Mouse (Mus musculus) left cerebral cortex, postnatal 10 days (tissue): ENCODE data around the gene Ncor2. TPM values are rescaled to one million over a fixed set of nuclear protein-coding genes. Genes with fewer than 3 reads are reported as not detected.

Source experiments
- DNase-seq, 2 experiments: peaks; one replicate each; pipeline ENCODE4 v3.0.0; 2021 to 2022; ENCODE audit warnings: low spot score in 2 of 2, mixed read lengths in 1 of 2; ENCODE audit errors: extremely low spot score in 1 of 2
- intact Hi-C: fragments of 180-260 bp; cut with DNase I; formaldehyde crosslinking; loops from one replicate; pipeline ENCODE4 v1.15.1; 2025
- total RNA-seq, 2 experiments: library from RNA; stranded (reverse); gene quantifications; 2 replicates each; pipeline ENCODE4 v1.2.3; 2021

Gene Ncor2
- total RNA-seq, 2 experiments from 2014 or later, result 131 to 146 TPM

- no peak for DNase-seq
- intact Hi-C loops, result no loop called here
Observed at GRCm38 (mm10) chr5:125156418-125157205, 22.4 kb downstream of the Ncor2 start.

DNA sequence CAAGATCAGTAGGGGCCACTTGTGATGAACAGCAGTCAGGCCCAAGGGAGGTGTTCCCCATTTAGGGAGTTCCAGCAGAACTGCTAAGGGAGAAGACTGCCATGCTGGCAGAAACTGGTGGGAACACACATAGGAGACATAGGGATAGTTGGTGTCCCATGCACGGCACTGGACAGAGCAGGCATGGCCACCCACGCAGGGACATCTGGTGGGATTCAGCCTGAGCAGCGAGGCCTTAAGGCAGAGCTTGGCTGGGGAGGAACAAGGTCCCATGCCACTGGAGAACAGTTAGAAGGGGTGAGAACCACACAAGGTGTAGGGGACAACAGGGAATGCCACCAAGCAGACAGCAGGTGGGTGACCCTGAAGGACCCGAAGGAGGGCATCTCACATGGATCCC is 23.6 kb downstream of the Ncor2 start:
- no peak for DNase-seq
- intact Hi-C loops, result no loop called here

- intact Hi-C loops, result no loop called here
- no peak for DNase-seq
Observed at GRCm38 (mm10) chr5:125154989-125155388, 24.0 kb downstream of the Ncor2 start.

- intact Hi-C loops, result no loop called here
Observed at GRCm38 (mm10) chr5:125154178-125154577, 24.8 kb downstream of the Ncor2 start.

DNA sequence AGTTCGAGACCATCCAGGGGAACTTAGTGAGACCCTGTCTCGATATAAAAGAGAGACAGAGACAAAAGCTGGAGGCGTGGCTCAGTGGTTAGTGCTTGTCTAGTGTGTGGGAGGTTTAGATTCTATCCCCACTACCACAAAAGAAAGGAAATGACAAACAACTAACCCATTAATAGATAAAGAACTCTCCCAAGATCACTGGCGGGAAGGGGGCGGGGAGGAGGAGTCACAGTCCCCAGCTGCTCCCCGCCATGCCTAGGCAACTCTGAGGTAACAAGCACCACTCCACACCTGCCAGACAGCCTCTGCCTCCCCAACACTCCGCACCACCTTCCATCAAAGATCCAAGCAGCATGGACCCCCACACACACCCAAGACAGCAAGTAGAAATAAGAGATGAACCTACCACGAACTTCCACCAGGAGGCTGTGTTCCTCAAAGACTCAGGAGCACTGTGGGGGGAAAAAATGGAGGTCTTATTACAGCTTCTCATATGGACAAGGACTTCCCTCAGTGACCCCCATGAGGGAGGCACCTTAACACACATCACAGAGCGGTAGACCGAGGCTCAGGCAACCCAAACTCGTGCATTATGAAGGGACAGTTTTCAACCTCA is 25.7 kb downstream of the Ncor2 start:
- no peak for DNase-seq
- intact Hi-C loops, result no loop called here

More at GRCm38 (mm10) chr5:125154178-125154577, 24.8 kb downstream of the Ncor2 start:
- no peak for DNase-seq

GRCm38 (mm10) chr5:125151872-125152534 is 27.0 kb downstream of the Ncor2 start:
- intact Hi-C loops, result no loop called here
- DNase-seq, result peak in 1 of 2 experiments; percentile 67

DNA sequence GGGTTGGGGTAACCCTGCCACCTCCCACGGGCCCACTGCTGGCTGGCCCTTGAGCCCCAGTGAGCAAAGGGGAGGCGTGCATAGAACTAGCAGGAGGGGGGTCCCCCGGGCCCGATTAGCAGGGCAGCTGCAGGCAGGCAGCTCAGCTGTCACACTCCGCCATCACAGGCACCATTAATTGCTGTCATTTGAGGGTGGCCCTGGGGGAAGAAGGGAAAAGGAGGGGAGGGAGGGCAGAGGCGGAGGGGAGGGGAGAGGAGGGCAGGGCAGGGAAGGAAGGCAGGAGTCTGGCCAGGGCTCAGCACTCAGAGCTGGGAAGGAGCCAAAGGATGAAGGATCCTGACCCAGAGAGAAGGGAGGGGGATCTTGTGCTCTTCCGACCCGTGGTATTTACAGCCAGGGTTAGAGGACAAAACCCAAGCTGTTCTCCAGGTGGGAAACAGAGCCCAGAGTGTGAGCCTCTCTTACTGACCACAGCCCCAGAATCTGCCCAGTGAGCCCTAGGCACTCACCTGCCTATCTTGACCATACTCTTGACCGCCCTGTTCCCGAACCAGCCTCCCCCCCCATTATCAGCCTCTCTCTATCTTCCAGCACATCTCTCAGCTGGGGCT is 28.0 kb downstream of the Ncor2 start:
- intact Hi-C loops, result no loop called here
- DNase-seq, result peak in 1 of 2 experiments; percentile 57

DNA sequence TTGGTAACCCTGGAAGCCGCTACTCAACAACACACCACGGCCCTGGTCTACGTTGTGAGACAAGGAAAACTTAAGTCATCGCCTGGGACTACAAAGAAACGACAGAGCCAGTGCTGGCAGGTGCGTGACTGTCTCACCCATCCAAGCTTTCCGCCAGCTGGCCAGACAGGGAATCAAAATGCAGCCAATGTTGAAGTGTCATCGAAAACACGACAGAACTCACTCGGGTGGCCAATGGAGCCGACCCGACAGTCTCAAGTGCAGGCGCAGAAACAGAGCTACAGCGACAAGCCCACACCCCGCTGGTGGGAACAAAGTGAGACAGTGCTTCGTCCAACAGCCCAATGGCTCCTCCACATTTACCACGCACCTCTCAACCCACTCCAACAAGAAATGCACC is 29.9 kb downstream of the Ncor2 start:
- DNase-seq, result no peak
- intact Hi-C loops, result no loop called here

- no peak for DNase-seq
- intact Hi-C loops, result no loop called here
Observed at GRCm38 (mm10) chr5:125148686-125149085, 30.3 kb downstream of the Ncor2 start.

GRCm38 (mm10) chr5:125148173-125148572 is 30.8 kb downstream of the Ncor2 start:
- DNase-seq, result no peak
- intact Hi-C loops, result no loop called here

- intact Hi-C loops, result no loop called here
- DNase-seq, result no peak
Observed at GRCm38 (mm10) chr5:125147124-125147523, 31.9 kb downstream of the Ncor2 start.

GRCm38 (mm10) chr5:125143114-125143872 is 35.7 kb downstream of the Ncor2 start:
- no peak for DNase-seq
- intact Hi-C loops, result loop anchor here (5.0 kb wide), 1 partner anchor 34 kb away; the partner anchor contains the start of gene Ncor2

DNA sequence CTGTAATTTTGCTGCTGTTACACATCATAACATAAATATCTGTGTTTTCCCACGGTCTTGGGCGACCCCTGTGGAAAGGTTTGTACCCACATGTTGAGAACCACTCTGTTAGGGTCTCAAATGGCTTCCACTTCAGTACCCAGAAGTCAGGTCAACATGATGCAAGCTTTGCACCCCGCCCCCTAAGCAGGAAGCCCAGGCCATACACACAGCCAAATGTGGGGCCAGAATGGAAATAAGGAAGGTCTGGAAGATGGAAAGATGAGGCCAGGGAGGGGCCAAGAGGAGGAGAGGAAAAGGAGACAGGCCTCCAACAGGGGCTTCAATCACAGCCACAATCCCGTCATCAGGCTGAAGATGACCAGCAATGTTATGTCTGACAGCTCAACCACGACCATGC is 37.1 kb downstream of the Ncor2 start:
- intact Hi-C loops, result loop anchor here (5.0 kb wide), 1 partner anchor 35 kb away; the partner anchor contains the start of gene Ncor2
- DNase-seq, result no peak

DNA sequence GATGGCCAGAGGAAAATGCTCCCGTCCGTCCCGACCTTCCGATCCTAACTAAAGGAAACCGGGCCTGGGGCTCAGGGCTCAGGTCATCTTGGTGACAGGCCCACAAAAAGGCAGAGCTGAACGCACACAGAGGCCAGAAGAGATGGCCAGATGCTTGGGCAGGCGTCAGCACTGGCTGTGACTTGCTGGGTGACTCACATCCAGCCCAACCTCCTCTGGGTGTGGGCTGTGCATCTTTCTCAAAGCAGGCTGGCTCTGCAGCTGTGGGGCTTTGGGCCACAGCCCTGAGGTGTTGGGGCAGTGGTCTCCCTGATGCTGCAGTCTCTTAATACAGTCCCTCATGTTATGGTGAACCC is 37.5 kb downstream of the Ncor2 start:
- no peak for DNase-seq
- intact Hi-C loops, result loop anchor here (5.0 kb wide), 1 partner anchor 36 kb away; the partner anchor contains the start of gene Ncor2

- peak; percentile 99 for DNase-seq
Observed at GRCm38 (mm10) chr5:125140832-125141524, 38.0 kb downstream of the Ncor2 start.

DNA sequence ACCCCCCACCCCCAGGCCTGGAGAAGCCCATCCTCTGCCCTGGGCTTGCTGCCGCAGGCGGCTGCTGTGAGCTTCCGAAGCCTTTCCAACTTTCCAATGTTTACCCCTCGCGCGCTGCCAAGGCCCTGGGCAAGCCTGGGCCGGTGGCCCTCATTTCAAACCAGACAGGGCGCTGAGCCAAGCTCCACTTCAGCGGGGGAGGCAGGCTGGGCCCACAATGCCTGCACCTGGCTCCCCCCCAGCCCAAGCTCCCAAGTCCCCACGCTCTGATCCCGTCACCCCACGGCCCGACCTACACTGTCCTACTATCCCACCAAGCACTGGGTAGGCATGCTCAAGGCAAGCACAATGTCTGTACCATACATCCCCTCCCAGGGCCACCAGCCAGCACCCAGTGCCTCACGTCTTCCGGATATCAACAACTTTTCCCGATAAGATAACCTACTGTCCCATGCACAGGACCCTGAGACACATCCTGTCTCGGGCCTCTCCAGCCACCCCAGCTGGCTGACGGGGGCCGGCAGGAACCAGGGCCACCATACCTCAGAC is 38.8 kb downstream of the Ncor2 start:
- peak; percentile 77 to 88 for DNase-seq
- intact Hi-C loops, result loop anchor here (5.0 kb wide), 1 partner anchor 37 kb away; the partner anchor contains the start of gene Ncor2

More at GRCm38 (mm10) chr5:125140832-125141524, 38.0 kb downstream of the Ncor2 start:
- intact Hi-C loops, result loop anchor here (5.0 kb wide), 1 partner anchor 36 kb away; the partner anchor contains the start of gene Ncor2

GRCm38 (mm10) chr5:125139669-125140068 is 39.4 kb downstream of the Ncor2 start:
- DNase-seq, result no peak
- intact Hi-C loops, result loop anchor here (5.0 kb wide), 1 partner anchor 38 kb away; the partner anchor contains the start of gene Ncor2
